Mouse (Mus musculus) CH12.LX (cell line): ENCODE measurements around the gene Prickle2. TPM values are rescaled to one million over a fixed set of nuclear protein-coding genes. Genes with fewer than 3 reads are reported as not detected.

Experiments
- DNase-seq: peaks from one replicate; pipeline ENCODE4 v3.0.0-alpha.2; 2013; ENCODE audit errors: extremely low read depth
- H3K27ac ChIP-seq: 2 replicates; pipeline ENCODE4 v1.5.1; 2012; ENCODE audit warnings: low read depth, mild to moderate bottlenecking, control low read depth, moderate library complexity; ENCODE audit not compliant: insufficient read depth
- H3K27me3 ChIP-seq: replicated peaks from 2 replicates; pipeline ENCODE3; 2012; ENCODE audit warnings: inconsistent platforms
- H3K36me3 ChIP-seq, 2 experiments: replicated peaks in 1 of 2; 2 replicates each; pipeline versions ENCODE3 to v1.6.1; 2012; ENCODE audit warnings: inconsistent platforms in 1 of 2, low read length in 1 of 2, mild to moderate bottlenecking in 1 of 2, mixed read lengths in 1 of 2, moderate library complexity in 1 of 2; ENCODE audit not compliant: control insufficient read depth in 1 of 2, insufficient read depth in 1 of 2
- H3K4me1 ChIP-seq, 2 experiments: 2 replicates each; pipeline ENCODE4 v1.6.1; 2012; ENCODE audit warnings: inconsistent platforms in 1 of 2, moderate library complexity in 1 of 2; ENCODE audit not compliant: insufficient read depth in 2 of 2, control insufficient read depth in 1 of 2
- H3K4me2 ChIP-seq: 2 replicates; pipeline ENCODE4 v1.6.1; 2012; ENCODE audit warnings: low read depth, mild to moderate bottlenecking, control low read depth; ENCODE audit not compliant: poor library complexity, insufficient read depth, severe bottlenecking
- H3K4me3 ChIP-seq, 3 experiments: fragments of 150-350 bp in 1 of 3; sonication (generic) in 1 of 3; replicated peaks in 1 of 3; 2 replicates each; pipeline versions ENCODE3 to v1.5.1; 2011 to 2012; ENCODE audit warnings: low read depth in 2 of 3, low read length in 2 of 3, mild to moderate bottlenecking in 2 of 3, moderate library complexity in 2 of 3, control low read depth in 1 of 3, improper control_type of control experiment in 1 of 3, inconsistent platforms in 1 of 3, mixed read lengths in 1 of 3; ENCODE audit not compliant: poor library complexity in 1 of 3
- H3K79me2 ChIP-seq: replicated peaks from 2 replicates; pipeline ENCODE4 v1.6.1; 2012; ENCODE audit warnings: mild to moderate bottlenecking, moderate library complexity; ENCODE audit not compliant: control insufficient read depth, poor library complexity, insufficient read depth, severe bottlenecking; ENCODE audit errors: extremely low read depth
- H3K9ac ChIP-seq: 2 replicates; pipeline ENCODE4 v1.6.1; 2012; ENCODE audit warnings: low read depth, mild to moderate bottlenecking, control low read depth, moderate library complexity; ENCODE audit not compliant: insufficient read depth
- H3K9me3 ChIP-seq: replicated peaks from 2 replicates; pipeline ENCODE3; 2012; ENCODE audit warnings: low read length, inconsistent platforms, mixed read lengths
- CHD1 ChIP-seq: IDR thresholded peaks from 2 replicates; pipeline ENCODE4 v1.6.1; 2012; ENCODE audit warnings: low read depth, low read length, improper control_type of control experiment, inconsistent platforms
- CHD2 ChIP-seq: IDR thresholded peaks from 2 replicates; pipeline ENCODE4 v1.6.1; 2011; ENCODE audit warnings: low read length, improper control_type of control experiment
- CTCF ChIP-seq, 2 experiments: IDR thresholded peaks in 1 of 2; conservative IDR thresholded peaks in 1 of 2; 2 replicates each; pipeline ENCODE4 v1.5.1; 2011 to 2012; ENCODE audit warnings: low read depth in 2 of 2, low read length in 2 of 2, improper control_type of control experiment in 1 of 2, inconsistent platforms in 1 of 2, mild to moderate bottlenecking in 1 of 2, moderate library complexity in 1 of 2
- ETS1 ChIP-seq: conservative IDR thresholded peaks from 2 replicates; pipeline ENCODE4 v1.6.1; 2012; ENCODE audit warnings: low read depth, mild to moderate bottlenecking, inconsistent platforms, low read length, improper control_type of control experiment, moderate library complexity
- GABPA ChIP-seq: IDR thresholded peaks from 2 replicates; pipeline ENCODE4 v1.6.1; 2012; ENCODE audit warnings: low read depth, low read length, improper control_type of control experiment, inconsistent platforms; ENCODE audit not compliant: insufficient replicate concordance
- KAT2A ChIP-seq: IDR thresholded peaks from 2 replicates; pipeline ENCODE4 v1.6.1; 2012; ENCODE audit warnings: low read length, improper control_type of control experiment, inconsistent platforms; ENCODE audit not compliant: insufficient replicate concordance
- MAZ ChIP-seq: IDR thresholded peaks from 2 replicates; pipeline ENCODE4 v1.6.1; 2012; ENCODE audit warnings: low read depth, mild to moderate bottlenecking, inconsistent platforms, low read length, improper control_type of control experiment, moderate library complexity
- MEF2A ChIP-seq: IDR thresholded peaks from 2 replicates; pipeline ENCODE4 v1.6.1; 2014; ENCODE audit warnings: low read depth, mild to moderate bottlenecking, inconsistent platforms, low read length, improper control_type of control experiment, borderline replicate concordance
- POLR2A ChIP-seq: IDR thresholded peaks from 2 replicates; pipeline ENCODE4 v1.6.1; 2011; ENCODE audit warnings: low read depth, mild to moderate bottlenecking, improper control_type of control experiment, low read length
- POLR2AphosphoS2 ChIP-seq: IDR thresholded peaks from 2 replicates; pipeline ENCODE4 v1.6.1; 2011; ENCODE audit warnings: low read depth, low read length, improper control_type of control experiment
- RAD21 ChIP-seq: IDR thresholded peaks from 2 replicates; pipeline ENCODE4 v1.6.1; 2011; ENCODE audit warnings: low read depth, mild to moderate bottlenecking, low read length, improper control_type of control experiment, moderate library complexity
- RCOR1 ChIP-seq: conservative IDR thresholded peaks from 2 replicates; pipeline ENCODE4 v1.6.1; 2012; ENCODE audit warnings: low read depth, mild to moderate bottlenecking, inconsistent platforms, low read length, improper control_type of control experiment
- SMC3 ChIP-seq: IDR thresholded peaks from 2 replicates; pipeline ENCODE4 v1.6.1; 2011; ENCODE audit warnings: low read depth, low read length, improper control_type of control experiment
- UBTF ChIP-seq: IDR thresholded peaks from 2 replicates; pipeline ENCODE4 v1.6.1; 2012; ENCODE audit warnings: low read depth, mild to moderate bottlenecking, inconsistent platforms, low read length, improper control_type of control experiment, moderate library complexity
- USF1 ChIP-seq: IDR thresholded peaks from 2 replicates; pipeline ENCODE4 v1.6.1; 2014; ENCODE audit warnings: low read depth, mild to moderate bottlenecking, inconsistent platforms, low read length, improper control_type of control experiment
- USF2 ChIP-seq: conservative IDR thresholded peaks from 2 replicates; pipeline ENCODE4 v1.6.1; 2011; ENCODE audit warnings: low read depth, low read length, improper control_type of control experiment
- ZNF384 ChIP-seq: IDR thresholded peaks from 2 replicates; pipeline ENCODE4 v1.6.1; 2012; ENCODE audit warnings: low read depth, low read length, improper control_type of control experiment, inconsistent platforms
- dilution Hi-C: fragments of 300-500 bp; cut with MboI; formaldehyde crosslinking; loops from 2 replicates; pipeline ENCODE4 v1.14.3; 2020; ENCODE audit warnings: low sequenced_read_pairs; ENCODE audit not compliant: extremely low pct_unique_long_range_greater_than_20kb, extremely low pct_ligation_motif_present
- in situ Hi-C: fragments of 300-500 bp; cut with MboI; formaldehyde crosslinking; loops from 3 replicates; pipeline ENCODE4 v1.14.3; 2019; ENCODE audit warnings: low sequenced_read_pairs, low pct_ligation_motif_present, low pct_unique_long_range_greater_than_20kb, mixed read lengths
- polyA plus RNA-seq: library from polyadenylated mRNA; unstranded; fragments of >175 nt; gene quantifications from 2 replicates; pipeline ENCODE4 v1.2.1, GENCODE M21; 2012; ENCODE audit warnings: low read depth; ENCODE audit not compliant: insufficient read length
- total RNA-seq, 2 experiments: library from RNA; depleted of rRNA; stranded (reverse); fragments of 300-350 nt in 1 of 2; fragments of >200 nt in 1 of 2; gene quantifications; 2 replicates each; pipeline ENCODE4 v1.2.3; 2012 to 2014

The Prickle2 gene
- total and polyA plus RNA-seq, 3 experiments, result not detected

- TF ChIP-seq MAZ (no peak), RAD21 (no peak), CTCF (conservative IDR thresholded peaks at IDR 0.05 in 1 of 2, IDR thresholded peaks at IDR 0.05 in 1 of 2; ENCODE audit: low read depth in 2 of 2, low read length in 2 of 2) (no peak), CHD1 (no peak), POLR2AphosphoS2 (no peak), RCOR1 (no peak), GABPA (no peak), ZNF384 (no peak), POLR2A (no peak)
- TF ChIP-seq, all 38 proteins: peak for 0
- no peak overlapping the region for H3K27ac ChIP-seq
- H3K27me3 ChIP-seq, result no peaks in the 10 kb centered on the region
- H3K4me2 ChIP-seq, result no peak overlapping the region
- H3K9ac ChIP-seq, result no peak overlapping the region
- in situ Hi-C loops (no loop called here), dilution Hi-C loops (no loop called here)
- H3K4me1 ChIP-seq, result no peaks in the 10 kb centered on the region
- no peak for DNase-seq
- H3K4me3 ChIP-seq, result no peak overlapping the region
- H3K79me2 ChIP-seq, result no peaks in the 10 kb centered on the region
- peaks cover 69% of the 10 kb centered on the region for H3K9me3 ChIP-seq
- H3K36me3 ChIP-seq, result no peaks in the 10 kb centered on the region
Measured at GRCm38 (mm10) chr6:92605156-92605555, 100.8 kb downstream of the Prickle2 start.

- H3K36me3 ChIP-seq, result no peaks in the 10 kb centered on the region
- TF ChIP-seq SMC3, result no peak
- no peak for TF ChIP-seq UBTF
- no peak for TF ChIP-seq ZNF384
- no peak for TF ChIP-seq RAD21
- no peak for TF ChIP-seq CHD2
- H3K4me2 ChIP-seq, result no peak overlapping the region
- H3K4me1 ChIP-seq, result no peaks in the 10 kb centered on the region
- H3K27ac ChIP-seq, result no peak overlapping the region
- H3K79me2 ChIP-seq, result no peaks in the 10 kb centered on the region
- peaks cover 55% of the 10 kb centered on the region for H3K9me3 ChIP-seq
- H3K27me3 ChIP-seq, result no peaks in the 10 kb centered on the region
- in situ Hi-C loops, result no loop called here
- no peak overlapping the region for H3K9ac ChIP-seq
- H3K4me3 ChIP-seq, result no peak overlapping the region
- dilution Hi-C loops, result no loop called here
- DNase-seq, result no peak
Measured at GRCm38 (mm10) chr6:92596340-92596739, 109.6 kb downstream of the Prickle2 start.

- in situ Hi-C loops, result no loop called here
- no peak overlapping the region for H3K4me3 ChIP-seq
- TF ChIP-seq ETS1, result no peak
- TF ChIP-seq MEF2A, result no peak
- TF ChIP-seq CHD1, result no peak
- no peak for TF ChIP-seq RAD21
- TF ChIP-seq USF2, result no peak
- TF ChIP-seq KAT2A, result no peak
- no peak for TF ChIP-seq USF1
- no peak for DNase-seq
- dilution Hi-C loops, result no loop called here
- H3K27ac ChIP-seq, result no peak overlapping the region
- H3K36me3 ChIP-seq, result no peaks in the 10 kb centered on the region
- H3K9me3 ChIP-seq, result peaks cover 65% of the 10 kb centered on the region
- H3K79me2 ChIP-seq, result no peaks in the 10 kb centered on the region
- H3K4me1 ChIP-seq, result no peaks in the 10 kb centered on the region
- no peak overlapping the region for H3K4me2 ChIP-seq
- H3K9ac ChIP-seq, result no peak overlapping the region
- H3K27me3 ChIP-seq, result no peaks in the 10 kb centered on the region
Measured at GRCm38 (mm10) chr6:92589381-92590065, 116.4 kb downstream of the Prickle2 start.
